Mouse (Mus musculus): ENCODE data around the gene Jmjd7. TPM values are rescaled to one million over a fixed set of nuclear protein-coding genes. Genes with fewer than 3 reads are reported as not detected.

The Jmjd7 gene
- polyA plus RNA-seq, 1 experiment from 2014 or later = 17.7 TPM

GRCm38 (mm10) chr2:120007680-120008210 is 19.5 kb upstream of the Jmjd7 start:
- Histone ChIP-seq H3K4me2 (ENCODE audit: low read length) (no peak overlapping the region), H3K36me3 (ENCODE audit: control insufficient read depth, insufficient read depth, low read length) (no peaks in the 10 kb centered on the region), H3K27ac (ENCODE audit: low read depth, low read length) (no peak overlapping the region), H3K4me1 (ENCODE audit: control insufficient read depth, insufficient read depth, low read depth, low read length) (no peaks in the 10 kb centered on the region), H3K9me3 (ENCODE audit: control insufficient read depth, low read length) (no peaks in the 10 kb centered on the region), H3K4me3 (ENCODE audit: low read length) (no peak overlapping the region), H3K9ac (ENCODE audit: low read depth, low read length) (no peak overlapping the region), H3K27me3 (replicated peaks; ENCODE audit: control insufficient read depth, insufficient read depth, low read length) (no peaks in the 10 kb centered on the region)
- WGBS = 85% methylated on average over 4 of the region's 4 CpGs
- ATAC-seq = no peak

- Histone ChIP-seq H3K27me3 (replicated peaks; ENCODE audit: control insufficient read depth, insufficient read depth, low read length) (no peaks in the 10 kb centered on the region), H3K4me2 (ENCODE audit: low read length) (no peak overlapping the region), H3K9me3 (ENCODE audit: control insufficient read depth, low read length) (no peaks in the 10 kb centered on the region), H3K27ac (ENCODE audit: low read depth, low read length) (no peak overlapping the region), H3K9ac (ENCODE audit: low read depth, low read length) (no peak overlapping the region), H3K36me3 (ENCODE audit: control insufficient read depth, insufficient read depth, low read length) (peaks cover 3% of the 10 kb centered on the region; the same call in 1 of the 2 replicates), H3K4me1 (ENCODE audit: control insufficient read depth, insufficient read depth, low read depth, low read length) (no peaks in the 10 kb centered on the region), H3K4me3 (ENCODE audit: low read length) (no peak overlapping the region)
- ATAC-seq = no peak
- 59% methylated on average over 4 of the region's 4 CpGs for WGBS
These were observed 18.6 kb upstream of the Jmjd7 start for GRCm38 (mm10) chr2:120008672-120009071.

- Histone ChIP-seq H3K36me3 (ENCODE audit: control insufficient read depth, insufficient read depth, low read length) (peaks cover 6% of the 10 kb centered on the region; the same call in 1 of the 2 replicates), H3K9ac (ENCODE audit: low read depth, low read length) (no peak overlapping the region)
- WGBS = 72% methylated on average over 8 of the region's 8 CpGs
These were observed 15.7 kb upstream of the Jmjd7 start for GRCm38 (mm10) chr2:120011462-120012200.

GRCm38 (mm10) chr2:120012924-120013323 is 14.4 kb upstream of the Jmjd7 start:
- no peak for ATAC-seq
- WGBS = 89% methylated on average over 13 of the region's 13 CpGs
- Histone ChIP-seq H3K9ac (ENCODE audit: low read depth, low read length) (no peak overlapping the region), H3K9me3 (ENCODE audit: control insufficient read depth, low read length) (no peaks in the 10 kb centered on the region), H3K36me3 (ENCODE audit: control insufficient read depth, insufficient read depth, low read length) (peaks cover 12% of the 10 kb centered on the region), H3K4me2 (ENCODE audit: low read length) (no peak overlapping the region), H3K4me3 (ENCODE audit: low read length) (no peak overlapping the region), H3K27me3 (replicated peaks; ENCODE audit: control insufficient read depth, insufficient read depth, low read length) (no peaks in the 10 kb centered on the region), H3K27ac (ENCODE audit: low read depth, low read length) (no peak overlapping the region), H3K4me1 (ENCODE audit: control insufficient read depth, insufficient read depth, low read depth, low read length) (no peaks in the 10 kb centered on the region)

More at GRCm38 (mm10) chr2:120011462-120012200, 15.7 kb upstream of the Jmjd7 start:
- no peaks in the 10 kb centered on the region for H3K9me3 ChIP-seq (ENCODE audit: control insufficient read depth, low read length)
- H3K27ac ChIP-seq (ENCODE audit: low read depth, low read length) = no peak overlapping the region
- 0 out of 2 replicates have a peak, but pooled peaks have one; percentile 37 for ATAC-seq
- no peaks in the 10 kb centered on the region for H3K4me1 ChIP-seq (ENCODE audit: control insufficient read depth, insufficient read depth, low read depth, low read length)
- H3K4me2 ChIP-seq (ENCODE audit: low read length) = no peak overlapping the region
- no peak overlapping the region for H3K4me3 ChIP-seq (ENCODE audit: low read length)
- H3K27me3 ChIP-seq (replicated peaks; ENCODE audit: control insufficient read depth, insufficient read depth, low read length) = no peaks in the 10 kb centered on the region

- no peaks in the 10 kb centered on the region for H3K27me3 ChIP-seq (replicated peaks; ENCODE audit: control insufficient read depth, insufficient read depth, low read length)
- no peak overlapping the region for H3K4me2 ChIP-seq (ENCODE audit: low read length)
- peaks cover 16% of the 10 kb centered on the region for H3K36me3 ChIP-seq (ENCODE audit: control insufficient read depth, insufficient read depth, low read length)
- H3K4me1 ChIP-seq (ENCODE audit: control insufficient read depth, insufficient read depth, low read depth, low read length) = no peaks in the 10 kb centered on the region
- no peaks in the 10 kb centered on the region for H3K9me3 ChIP-seq (ENCODE audit: control insufficient read depth, low read length)
- no peak overlapping the region for H3K27ac ChIP-seq (ENCODE audit: low read depth, low read length)
- ATAC-seq = no peak
- H3K4me3 ChIP-seq (ENCODE audit: low read length) = no peak overlapping the region
- 90% methylated on average over 2 of the region's 2 CpGs for WGBS
- H3K9ac ChIP-seq (ENCODE audit: low read depth, low read length) = no peak overlapping the region
These were observed 13.3 kb upstream of the Jmjd7 start for GRCm38 (mm10) chr2:120013831-120014486.

GRCm38 (mm10) chr2:120015882-120016281 is 11.4 kb upstream of the Jmjd7 start:
- Histone ChIP-seq H3K4me3 (ENCODE audit: low read length) (no peak overlapping the region), H3K9me3 (ENCODE audit: control insufficient read depth, low read length) (no peaks in the 10 kb centered on the region), H3K36me3 (ENCODE audit: control insufficient read depth, insufficient read depth, low read length) (peaks cover 23% of the 10 kb centered on the region), H3K4me2 (ENCODE audit: low read length) (no peak overlapping the region), H3K27me3 (replicated peaks; ENCODE audit: control insufficient read depth, insufficient read depth, low read length) (no peaks in the 10 kb centered on the region), H3K27ac (ENCODE audit: low read depth, low read length) (no peak overlapping the region), H3K4me1 (ENCODE audit: control insufficient read depth, insufficient read depth, low read depth, low read length) (no peaks in the 10 kb centered on the region), H3K9ac (ENCODE audit: low read depth, low read length) (no peak overlapping the region)
- ATAC-seq = no peak
- WGBS = 95% methylated on average over 4 of the region's 4 CpGs

GRCm38 (mm10) chr2:120017599-120017998 is 9.7 kb upstream of the Jmjd7 start:
- Histone ChIP-seq H3K4me2 (ENCODE audit: low read length) (no peak overlapping the region), H3K27me3 (replicated peaks; ENCODE audit: control insufficient read depth, insufficient read depth, low read length) (no peaks in the 10 kb centered on the region), H3K36me3 (ENCODE audit: control insufficient read depth, insufficient read depth, low read length) (peaks cover 39% of the 10 kb centered on the region), H3K4me1 (ENCODE audit: control insufficient read depth, insufficient read depth, low read depth, low read length) (no peaks in the 10 kb centered on the region), H3K9me3 (ENCODE audit: control insufficient read depth, low read length) (no peaks in the 10 kb centered on the region), H3K9ac (ENCODE audit: low read depth, low read length) (no peak overlapping the region), H3K27ac (ENCODE audit: low read depth, low read length) (no peak overlapping the region), H3K4me3 (ENCODE audit: low read length) (no peak overlapping the region)
- ATAC-seq = no peak
- 87% methylated on average over 12 of the region's 12 CpGs for WGBS

- Histone ChIP-seq H3K4me2 (ENCODE audit: low read length) (no peak overlapping the region), H3K9me3 (ENCODE audit: control insufficient read depth, low read length) (no peaks in the 10 kb centered on the region), H3K36me3 (ENCODE audit: control insufficient read depth, insufficient read depth, low read length) (peaks cover 40% of the 10 kb centered on the region), H3K27ac (ENCODE audit: low read depth, low read length) (no peak overlapping the region), H3K4me3 (ENCODE audit: low read length) (no peak overlapping the region), H3K4me1 (ENCODE audit: control insufficient read depth, insufficient read depth, low read depth, low read length) (peaks cover 12% of the 10 kb centered on the region), H3K9ac (ENCODE audit: low read depth, low read length) (no peak overlapping the region), H3K27me3 (replicated peaks; ENCODE audit: control insufficient read depth, insufficient read depth, low read length) (no peaks in the 10 kb centered on the region)
- 94% methylated on average over 5 of the region's 5 CpGs for WGBS
- ATAC-seq = no peak
These were observed 2.9 kb upstream of the Jmjd7 start for GRCm38 (mm10) chr2:120024337-120024736.

GRCm38 (mm10) chr2:120027950-120028331 is 658 bp downstream of the Jmjd7 start:
- WGBS = 48% methylated on average over 3 of the region's 3 CpGs
- peak overlapping the region; percentile 85 for H3K9ac ChIP-seq (ENCODE audit: low read depth, low read length)
- peaks cover 16% of the 10 kb centered on the region for H3K36me3 ChIP-seq (ENCODE audit: control insufficient read depth, insufficient read depth, low read length)
- peak; percentile 35 for ATAC-seq
- peaks cover 12% of the 10 kb centered on the region for H3K4me1 ChIP-seq (ENCODE audit: control insufficient read depth, insufficient read depth, low read depth, low read length)
- peak overlapping the region; percentile 82 for H3K4me2 ChIP-seq (ENCODE audit: low read length)
- peak overlapping the region; percentile 92 for H3K27ac ChIP-seq (ENCODE audit: low read depth, low read length)
- no peaks in the 10 kb centered on the region for H3K27me3 ChIP-seq (replicated peaks; ENCODE audit: control insufficient read depth, insufficient read depth, low read length)
- peak overlapping the region; percentile 77 for H3K4me3 ChIP-seq (ENCODE audit: low read length)
- H3K9me3 ChIP-seq (ENCODE audit: control insufficient read depth, low read length) = no peaks in the 10 kb centered on the region

Measured in hindbrain, embryonic 16.5 days (tissue).